Mouse (Mus musculus): ENCODE measurements around the gene Slc25a51.

Gene Slc25a51

GRCm38 (mm10) chr4:45423406-45423805 is 14.8 kb upstream of the Slc25a51 start:
- no peak for DNase-seq (ENCODE audit: low spot score in 2 of 2)

- no peak for DNase-seq (ENCODE audit: low spot score in 2 of 2)
These were observed 14.1 kb upstream of the Slc25a51 start for GRCm38 (mm10) chr4:45422640-45423039.

- DNase-seq (ENCODE audit: low spot score in 2 of 2): no peak
These were observed 13.1 kb upstream of the Slc25a51 start for GRCm38 (mm10) chr4:45421519-45422260.

GRCm38 (mm10) chr4:45420733-45421132 is 12.2 kb upstream of the Slc25a51 start:
- no peak for DNase-seq (ENCODE audit: low spot score in 2 of 2)

- no peak for DNase-seq (ENCODE audit: low spot score in 2 of 2)
These were observed 10.5 kb upstream of the Slc25a51 start for GRCm38 (mm10) chr4:45419051-45419450.

GRCm38 (mm10) chr4:45418229-45418950 is 9.8 kb upstream of the Slc25a51 start:
- peak; percentile 44 to 68 for DNase-seq (ENCODE audit: low spot score in 2 of 2)

- no peak for DNase-seq (ENCODE audit: low spot score in 2 of 2)
These were observed 7.7 kb upstream of the Slc25a51 start for GRCm38 (mm10) chr4:45416314-45416713.

GRCm38 (mm10) chr4:45413674-45414338 is 5.2 kb upstream of the Slc25a51 start:
- no peak for DNase-seq (ENCODE audit: low spot score in 2 of 2)

- DNase-seq (ENCODE audit: low spot score in 2 of 2): no peak
These were observed 4.0 kb upstream of the Slc25a51 start for GRCm38 (mm10) chr4:45412433-45413192.

GRCm38 (mm10) chr4:45411181-45411790 is 2.7 kb upstream of the Slc25a51 start:
- DNase-seq (ENCODE audit: low spot score in 2 of 2): no peak

GRCm38 (mm10) chr4:45409270-45409669 is 704 bp upstream of the Slc25a51 start:
- DNase-seq (ENCODE audit: low spot score in 2 of 2): peak; percentile 25 to 41

GRCm38 (mm10) chr4:45407703-45408334 is 747 bp downstream of the Slc25a51 start:
- DNase-seq (ENCODE audit: low spot score in 2 of 2): peak in 1 of 2 experiments; percentile 10

GRCm38 (mm10) chr4:45407001-45407702 is 1.4 kb downstream of the Slc25a51 start:
- no peak for DNase-seq (ENCODE audit: low spot score in 2 of 2)

GRCm38 (mm10) chr4:45406397-45406796 is 2.2 kb downstream of the Slc25a51 start:
- DNase-seq (ENCODE audit: low spot score in 2 of 2): no peak

- DNase-seq (ENCODE audit: low spot score in 2 of 2): no peak
These were observed 3.3 kb downstream of the Slc25a51 start for GRCm38 (mm10) chr4:45405315-45405714.

- DNase-seq (ENCODE audit: low spot score in 2 of 2): no peak
These were observed 4.5 kb downstream of the Slc25a51 start for GRCm38 (mm10) chr4:45404086-45404485.

GRCm38 (mm10) chr4:45403499-45403878 is 5.1 kb downstream of the Slc25a51 start:
- no peak for DNase-seq (ENCODE audit: low spot score in 2 of 2)

GRCm38 (mm10) chr4:45402878-45403498 is 5.6 kb downstream of the Slc25a51 start:
- no peak for DNase-seq (ENCODE audit: low spot score in 2 of 2)

GRCm38 (mm10) chr4:45402281-45402680 is 6.3 kb downstream of the Slc25a51 start:
- no peak for DNase-seq (ENCODE audit: low spot score in 2 of 2)
